Mouse (Mus musculus) Patski (cell line): Measurements from ENCODE around the gene Gm20219. TPM values are rescaled to one million over a fixed set of nuclear protein-coding genes. Genes with fewer than 3 reads are reported as not detected.
A peak's percentile ranks its signal among the peaks of the same experiment; 100 is the strongest.

Source experiments
- ATAC-seq: fragments of 100-300 bp; one replicate; pipeline ENCODE4 v1.8.0; 2021
- CTCF ChIA-PET: fragments of 350-600 bp; sonication (Branson Sonifier 250); formaldehyde crosslinking; loops from one replicate; lab custom pipeline; 2022; ENCODE audit warnings: inconsistent platforms; lab: Charles Lee
- POLR2A ChIA-PET: fragments of 350-600 bp; sonication (Branson Sonifier 250); formaldehyde crosslinking; loops from one replicate; lab custom pipeline; 2022; ENCODE audit warnings: antibody characterized with exemption, inconsistent platforms; lab: Charles Lee
- DNase-seq: peaks from one replicate; pipeline ENCODE4 v3.0.0-alpha.2; 2011; ENCODE audit warnings: low read depth, low spot score
- H3K27me3 ChIP-seq: fragments of 371-371 bp; one replicate; pipeline ENCODE4 v1.5.1; 2021
- CTCF ChIP-seq: fragments of 100-300 bp; IDR thresholded peaks from one replicate; pipeline ENCODE4 v1.5.1; 2021
- in situ Hi-C: fragments of 300-500 bp; cut with MboI; formaldehyde crosslinking; loops from 3 replicates; pipeline ENCODE4 v1.11.1; 2018; ENCODE audit warnings: low pct_unique_long_range_greater_than_20kb, mixed read lengths
- polyA plus RNA-seq: library from polyadenylated mRNA; unstranded; gene quantifications from one replicate; pipeline ENCODE4 v1.2.3, GENCODE M21; 2021

The Gm20219 gene
- polyA plus RNA-seq, 1 experiment from 2014 or later: 1.5 TPM

- no peaks in the 10 kb centered on the region for H3K27me3 ChIP-seq
- ATAC-seq: no peak
- peak; percentile 94 for TF ChIP-seq CTCF
- in situ Hi-C loops: no loop called here
- no peak for DNase-seq
- ChIA-PET POLR2A (interaction anchor here (1.2 kb wide), 1 partner anchor 10 kb away, joined by 4 read pairs; no protein-coding TSS in a partner anchor), CTCF (interaction anchor here (0.7 to 2.7 kb wide), 14 partner anchors 10 to 207 kb away, joined by 3 to 14 read pairs (median 5); no protein-coding TSS in a partner anchor)
Measured at GRCm38 (mm10) chr17:56558448-56558847, 4.3 kb upstream of the Gm20219 start.

GRCm38 (mm10) chr17:56552781-56553363, 1.3 kb downstream of the Gm20219 start:
- DNase-seq: peak; percentile 13
- POLR2A ChIA-PET: no interaction called here
- in situ Hi-C loops: loop anchor here (5.0 kb wide), 1 partner anchor 196 kb away; no protein-coding TSS in a partner anchor
- no peaks in the 10 kb centered on the region for H3K27me3 ChIP-seq
- CTCF ChIA-PET: interaction anchor here (0.8 to 3.3 kb wide), 10 partner anchors 11 to 227 kb away, joined by 3 to 13 read pairs (median 3); partner anchors contain the start of gene Kdm4b
- peak; percentile 31 for ATAC-seq
- peak; percentile 99 for TF ChIP-seq CTCF

GRCm38 (mm10) chr17:56551841-56552581, 2.2 kb downstream of the Gm20219 start:
- CTCF ChIA-PET: interaction anchor here (0.8 to 3.3 kb wide), 8 partner anchors 11 to 226 kb away, joined by 3 to 13 read pairs (median 3); partner anchors contain the start of gene Kdm4b
- DNase-seq (no peak), ATAC-seq (no peak)
- no peak for TF ChIP-seq CTCF
- in situ Hi-C loops: loop anchor here (5.0 kb wide), 1 partner anchor 195 kb away; no protein-coding TSS in a partner anchor
- H3K27me3 ChIP-seq: no peaks in the 10 kb centered on the region
- POLR2A ChIA-PET: no interaction called here

- in situ Hi-C loops: loop anchor here (5.0 kb wide), 1 partner anchor 194 kb away; no protein-coding TSS in a partner anchor
- POLR2A ChIA-PET: no interaction called here
- no peak for DNase-seq
- ATAC-seq: no peak
- H3K27me3 ChIP-seq: no peaks in the 10 kb centered on the region
- no peak for TF ChIP-seq CTCF
- CTCF ChIA-PET: interaction anchor here (1.8 to 3.3 kb wide), 2 partner anchors 72 to 194 kb away, joined by 4 to 13 read pairs; no protein-coding TSS in a partner anchor
Measured at GRCm38 (mm10) chr17:56550784-56551475, 3.3 kb downstream of the Gm20219 start.

- POLR2A ChIA-PET: interaction anchor here (1.1 kb wide), 1 partner anchor 10 kb away, joined by 4 read pairs; no protein-coding TSS in a partner anchor
- no peak for TF ChIP-seq CTCF
- in situ Hi-C loops: no loop called here
- ATAC-seq: no peak
- CTCF ChIA-PET: interaction anchor here (0.8 to 3.5 kb wide), 4 partner anchors 10 to 191 kb away, joined by 3 to 14 read pairs (median 3); no protein-coding TSS in a partner anchor
- DNase-seq: no peak
- H3K27me3 ChIP-seq: no peaks in the 10 kb centered on the region
Measured at GRCm38 (mm10) chr17:56548605-56549105, 5.5 kb downstream of the Gm20219 start.

- ChIA-PET CTCF (interaction anchor here (0.8 to 3.5 kb wide), 4 partner anchors 11 to 191 kb away, joined by 3 to 14 read pairs (median 4); no protein-coding TSS in a partner anchor), POLR2A (interaction anchor here (1.1 kb wide), 1 partner anchor 11 kb away, joined by 4 read pairs; no protein-coding TSS in a partner anchor)
- DNase-seq (no peak), ATAC-seq (no peak)
- H3K27me3 ChIP-seq: no peaks in the 10 kb centered on the region
- in situ Hi-C loops: no loop called here
- no peak for TF ChIP-seq CTCF
Measured at GRCm38 (mm10) chr17:56547846-56548604, 6.2 kb downstream of the Gm20219 start.

GRCm38 (mm10) chr17:56547116-56547845, 6.9 kb downstream of the Gm20219 start:
- in situ Hi-C loops: no loop called here
- ChIA-PET POLR2A (interaction anchor here (1.1 kb wide), 1 partner anchor 11 kb away, joined by 4 read pairs; no protein-coding TSS in a partner anchor), CTCF (interaction anchor here (0.8 to 3.5 kb wide), 3 partner anchors 12 to 190 kb away, joined by 3 to 14 read pairs (median 6); no protein-coding TSS in a partner anchor)
- H3K27me3 ChIP-seq: no peaks in the 10 kb centered on the region
- ATAC-seq (no peak), DNase-seq (no peak)
- TF ChIP-seq CTCF: no peak

- ChIA-PET CTCF (interaction anchor here (1.6 to 3.5 kb wide), 2 partner anchors 12 to 190 kb away, joined by 6 to 14 read pairs; no protein-coding TSS in a partner anchor), POLR2A (no interaction called here)
- H3K27me3 ChIP-seq: no peaks in the 10 kb centered on the region
- in situ Hi-C loops: no loop called here
- TF ChIP-seq CTCF: no peak
- DNase-seq (no peak), ATAC-seq (no peak)
Measured at GRCm38 (mm10) chr17:56546576-56546975, 7.6 kb downstream of the Gm20219 start.
